Mouse (Mus musculus): ENCODE results near the gene Arid1b.

DNA sequence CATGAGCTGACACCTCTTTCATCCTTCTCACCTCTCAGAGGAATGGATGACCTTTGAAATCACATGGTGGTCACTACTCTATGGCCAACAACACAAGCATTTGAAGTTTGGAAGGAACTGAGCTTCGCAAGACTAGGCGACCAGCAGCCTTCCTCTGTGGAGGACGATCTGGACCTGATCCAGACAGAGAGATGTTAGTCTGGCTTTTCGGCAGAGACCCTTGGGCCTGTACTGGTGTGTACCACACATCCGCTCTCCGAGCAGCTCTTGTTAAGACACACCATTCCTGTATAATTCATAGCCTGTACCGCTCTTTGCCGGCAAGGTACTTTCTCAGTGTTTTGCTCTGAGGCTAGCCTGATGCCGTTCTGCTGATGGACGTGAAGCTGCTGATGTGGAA, 303.9 kb downstream of the Arid1b start:
- TF ChIP-seq MYOD1 (IDR thresholded peaks at IDR 0.05; ENCODE audit: control insufficient read depth, insufficient read length, low read depth) (no peak), CTCF (IDR thresholded peaks at IDR 0.05; ENCODE audit: control insufficient read depth, insufficient read depth, insufficient read length) (no peak), MAX (IDR thresholded peaks at IDR 0.05) (no peak), USF1 (IDR thresholded peaks at IDR 0.05; ENCODE audit: low read depth) (no peak), MYOG (IDR thresholded peaks at IDR 0.05; ENCODE audit: control insufficient read depth, extremely low read depth, insufficient read length) (no peak), FOSL1 (IDR thresholded peaks at IDR 0.05; ENCODE audit: insufficient read depth, low read length, poor library complexity, severe bottlenecking) (no peak), CEBPB (IDR thresholded peaks at IDR 0.05; ENCODE audit: low read depth) (no peak)
